Mouse (Mus musculus): Measurements from ENCODE around the gene Sar1b.
"Not testable (repeated sequence)": the region's sequence is repeated elsewhere in the genome, so short reads cannot be mapped to it uniquely, and the experiment has no call there.

The Sar1b gene

DNA sequence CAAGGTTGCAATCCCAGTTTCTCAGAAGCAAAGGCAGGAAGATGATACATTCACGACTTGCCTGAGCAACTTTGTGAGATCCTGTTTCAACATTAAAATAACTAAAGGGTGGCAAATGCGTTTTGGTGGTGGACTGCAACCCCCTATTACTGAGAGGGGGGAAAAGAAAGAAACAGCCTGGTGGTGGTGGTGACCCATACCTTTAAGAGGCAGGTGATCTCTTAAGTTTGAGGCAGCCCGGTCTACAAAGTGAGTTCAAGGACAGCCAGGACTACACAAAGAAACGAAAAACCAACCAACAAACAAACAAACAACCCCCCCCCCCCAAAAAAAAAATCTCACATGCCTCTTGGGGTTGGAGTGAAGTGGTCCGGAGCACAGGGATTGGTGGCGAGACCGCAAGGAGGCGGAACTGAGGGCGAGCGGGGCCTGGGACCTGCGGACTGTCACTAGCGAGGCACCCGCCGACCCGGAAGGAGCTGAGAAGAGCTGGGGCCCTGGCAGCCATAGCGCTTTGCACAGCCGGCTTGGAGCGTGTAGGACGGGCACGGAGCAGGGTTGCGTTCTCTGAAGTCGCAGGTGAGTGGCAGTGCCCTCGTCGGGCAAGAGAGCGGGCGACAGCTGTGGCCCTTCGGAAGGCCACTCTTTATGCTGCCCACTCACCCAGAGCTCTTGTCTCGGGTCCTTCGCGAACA is at the start of gene Sar1b, which contains the start of gene Sec24a:
Gene Sar1b (plus strand): TSS at position 475 of the 695 bp plus-strand sequence.
Gene Sec24a (minus strand): TSS at position 422 of the 695 bp plus-strand sequence.
- DNase-seq (ENCODE audit: low spot score), result peak; percentile 85

GRCm38 (mm10) chr11:51721066-51721465 is 42.4 kb upstream of the Sar1b start:
- DNase-seq (ENCODE audit: low spot score), result no peak

DNA sequence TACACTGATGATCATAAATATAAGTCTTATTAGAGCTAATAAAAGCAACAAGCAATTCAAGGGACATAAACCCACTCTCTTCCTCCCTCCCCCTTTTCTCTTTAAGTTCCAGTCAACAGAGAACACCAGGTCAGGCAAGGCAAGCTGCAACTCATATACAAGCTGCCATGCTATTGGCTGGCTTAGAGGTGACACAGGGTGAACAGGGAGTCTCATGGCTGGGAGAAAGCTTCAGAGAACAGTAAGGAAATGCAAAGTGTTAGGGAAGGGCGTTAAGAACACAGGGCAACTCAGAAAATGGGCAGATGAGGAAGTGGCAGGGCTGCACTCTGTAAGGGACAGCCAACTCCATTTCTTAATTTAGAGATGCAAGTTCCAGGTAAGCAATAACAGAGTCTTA is 30.6 kb upstream of the Sar1b start:
- no peak for DNase-seq (ENCODE audit: low spot score)

DNA sequence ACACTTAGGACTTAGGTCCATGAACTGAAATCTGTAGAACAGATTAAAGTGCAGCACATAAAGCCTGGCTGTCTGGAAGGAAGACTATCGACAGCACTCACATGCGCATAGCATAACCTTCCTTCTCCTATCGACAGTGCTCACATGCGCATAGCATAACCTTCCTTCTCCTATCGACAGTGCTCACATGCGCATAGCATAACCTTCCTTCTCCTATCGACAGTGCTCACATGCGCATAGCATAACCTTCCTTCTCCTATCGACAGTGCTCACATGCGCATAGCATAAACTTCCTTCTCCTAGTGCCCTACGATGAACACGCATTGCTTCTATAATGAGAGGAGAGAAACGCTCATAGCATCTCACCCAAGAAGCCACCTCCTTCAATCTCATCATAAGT is 29.3 kb upstream of the Sar1b start:
- DNase-seq (ENCODE audit: low spot score), result not testable (repeated sequence)

DNA sequence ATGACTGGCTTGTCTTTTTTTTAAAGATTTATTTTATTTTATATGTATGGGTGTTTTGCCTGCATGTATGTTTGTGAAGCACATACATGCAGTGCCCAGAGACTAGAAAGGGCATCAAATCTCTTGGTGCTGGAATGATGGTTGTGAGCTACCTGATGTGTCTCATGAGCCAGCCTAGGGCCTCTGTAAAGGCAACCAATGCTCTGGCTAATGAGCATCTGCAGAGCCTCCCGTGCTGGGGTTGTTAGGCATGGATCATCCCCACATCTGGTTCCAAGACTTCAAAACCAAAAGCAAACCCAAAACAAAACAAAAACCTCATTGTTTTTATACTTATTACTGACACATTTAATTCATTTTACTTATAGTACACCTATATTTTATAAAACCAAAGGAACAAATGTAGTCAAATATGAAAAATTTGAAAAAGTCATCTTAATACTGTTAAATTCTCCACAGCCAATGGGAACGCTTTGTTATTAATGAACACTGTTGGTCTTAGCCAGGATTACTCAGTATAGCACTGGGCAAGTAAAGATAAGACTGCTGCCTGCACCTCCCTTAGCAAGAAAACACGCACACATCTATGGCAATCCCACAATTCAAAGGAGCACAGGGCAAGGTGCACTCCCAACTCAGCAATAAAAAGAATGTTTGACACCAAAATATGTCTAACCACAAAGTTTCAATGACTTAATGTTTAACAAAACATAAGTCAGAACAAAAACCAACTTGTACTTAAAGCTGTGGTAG is 24.7 kb upstream of the Sar1b start:
- DNase-seq (ENCODE audit: low spot score), result no peak

GRCm38 (mm10) chr11:51740701-51741100 is 22.8 kb upstream of the Sar1b start:
- no peak for DNase-seq (ENCODE audit: low spot score)

GRCm38 (mm10) chr11:51746096-51746495 is 17.4 kb upstream of the Sar1b start:
- no peak for DNase-seq (ENCODE audit: low spot score)

- not testable (repeated sequence) for DNase-seq (ENCODE audit: low spot score)
These were observed 11.8 kb upstream of the Sar1b start for GRCm38 (mm10) chr11:51751623-51752225.

GRCm38 (mm10) chr11:51755621-51756311 is 7.7 kb upstream of the Sar1b start:
- no peak for DNase-seq (ENCODE audit: low spot score)

GRCm38 (mm10) chr11:51756352-51756771 is 7.1 kb upstream of the Sar1b start:
- peak; percentile 92 for DNase-seq (ENCODE audit: low spot score)

DNA sequence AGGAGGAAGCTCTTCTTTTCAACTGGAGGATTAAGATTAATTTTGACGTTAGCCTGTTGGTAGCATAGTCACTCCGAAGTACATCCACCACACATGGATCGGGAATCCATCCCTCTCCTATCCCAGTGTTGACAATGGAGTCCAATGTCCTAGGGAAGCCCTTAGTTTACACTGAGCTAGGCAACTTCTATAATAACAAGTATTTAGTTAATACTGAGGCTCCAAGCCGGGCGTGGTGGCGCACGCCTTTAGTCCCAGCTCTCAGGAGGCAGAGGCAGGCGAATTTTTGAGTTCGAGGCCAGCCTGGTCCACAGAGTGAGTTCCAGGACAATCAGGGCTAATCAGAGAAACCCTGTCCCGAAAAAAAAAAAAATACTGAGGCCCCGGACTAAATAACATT is 6.5 kb upstream of the Sar1b start:
- no peak for DNase-seq (ENCODE audit: low spot score)

GRCm38 (mm10) chr11:51757625-51758024 is 5.9 kb upstream of the Sar1b start:
- DNase-seq (ENCODE audit: low spot score), result no peak

- DNase-seq (ENCODE audit: low spot score), result not testable (repeated sequence)
These were observed 5.3 kb upstream of the Sar1b start for GRCm38 (mm10) chr11:51758207-51758606.

DNA sequence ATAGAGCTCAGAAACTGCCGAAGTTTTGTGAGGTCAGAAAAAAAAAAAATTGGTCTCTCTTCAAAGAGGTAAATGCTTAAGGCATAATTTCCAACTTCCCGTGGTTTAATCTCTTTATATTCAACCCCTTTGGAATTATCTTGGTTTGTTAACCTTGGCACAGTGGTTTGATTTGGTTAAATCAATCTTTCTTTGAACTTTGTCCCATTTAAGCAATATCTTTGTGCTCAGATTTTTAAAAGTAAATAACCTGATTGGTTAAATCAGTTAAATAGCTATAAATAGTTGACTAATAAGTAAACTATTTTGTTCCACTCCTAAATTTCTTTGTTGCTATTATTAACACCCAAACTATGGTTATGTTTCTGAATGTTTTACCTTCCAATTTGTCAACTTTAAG is 4.2 kb upstream of the Sar1b start:
- no peak for DNase-seq (ENCODE audit: low spot score)

GRCm38 (mm10) chr11:51759941-51760657 is 3.4 kb upstream of the Sar1b start:
- no peak for DNase-seq (ENCODE audit: low spot score)

- no peak for DNase-seq (ENCODE audit: low spot score)
These were observed 2.2 kb upstream of the Sar1b start for GRCm38 (mm10) chr11:51761241-51761640.

DNA sequence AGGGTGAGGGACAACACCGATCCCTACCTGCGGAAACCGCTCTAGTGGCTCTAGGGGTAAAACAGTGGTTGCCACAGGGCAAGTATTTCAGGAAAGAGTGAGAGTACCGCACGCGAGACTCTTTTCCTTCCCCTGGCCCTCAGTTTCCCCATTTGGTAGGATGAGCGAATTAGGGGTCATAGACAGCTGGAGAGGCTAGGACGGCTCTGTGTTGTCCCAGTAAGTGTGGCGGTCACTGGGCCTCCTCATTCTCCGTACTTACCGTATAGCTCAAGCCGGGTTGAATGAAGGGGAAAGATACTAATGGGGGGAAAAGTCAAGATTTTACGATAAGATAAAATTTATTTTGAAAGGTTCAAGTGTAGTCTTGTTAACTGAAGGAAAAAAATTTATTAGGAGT is 468 bp downstream of the Sar1b start:
- no peak for DNase-seq (ENCODE audit: low spot score)

- no peak for DNase-seq (ENCODE audit: low spot score)
These were observed 1.3 kb downstream of the Sar1b start for GRCm38 (mm10) chr11:51764816-51765215.

DNA sequence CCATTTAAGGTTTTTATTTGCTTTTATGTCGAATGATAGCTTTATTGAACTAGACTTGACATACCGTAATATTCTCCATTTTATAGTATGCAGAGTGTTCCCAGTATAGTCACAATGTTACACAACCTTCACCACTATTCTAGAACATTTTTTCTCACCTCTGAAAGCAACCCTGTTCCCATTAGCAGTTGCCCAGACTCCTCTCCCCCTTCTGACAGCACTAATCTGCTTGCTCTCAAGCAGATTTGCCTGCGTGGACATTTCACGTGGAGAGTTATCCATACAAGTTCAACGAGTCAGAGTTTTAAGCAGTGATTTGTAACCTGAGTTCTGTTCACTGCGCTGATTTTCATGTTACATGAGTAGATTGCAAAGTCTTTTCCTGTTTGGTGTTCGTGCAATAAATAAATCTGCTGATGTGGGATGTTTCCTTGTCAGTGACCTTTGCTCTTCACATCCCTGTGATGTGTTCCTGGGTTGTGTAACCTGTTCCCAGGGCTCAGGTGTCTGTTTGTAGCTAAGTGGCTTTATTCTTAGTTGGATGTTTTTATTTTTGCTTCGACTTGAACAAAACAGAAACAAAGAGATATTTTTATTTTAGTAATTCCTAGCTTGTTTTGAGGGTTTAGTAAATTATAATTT is 4.2 kb downstream of the Sar1b start:
- no peak for DNase-seq (ENCODE audit: low spot score)

DNA sequence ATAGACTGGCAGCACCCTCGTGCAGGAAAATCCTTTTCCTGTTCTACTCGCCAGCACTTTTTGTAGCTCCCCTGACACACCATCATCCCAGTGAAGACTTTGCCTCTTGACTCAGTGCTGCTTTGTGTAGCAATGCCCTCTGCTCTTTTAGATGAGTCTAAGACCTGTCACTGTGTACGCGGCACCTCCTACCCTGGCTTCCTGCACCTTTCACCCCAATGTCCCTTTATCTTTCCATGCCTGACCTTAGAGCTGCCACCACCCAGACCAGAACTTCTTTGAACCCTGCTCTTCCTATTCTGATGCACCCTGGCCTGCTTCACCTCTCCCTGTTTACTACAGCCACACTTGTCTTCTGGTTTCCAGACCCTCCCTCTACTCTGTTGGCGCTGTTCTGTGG is 4.8 kb downstream of the Sar1b start:
- no peak for DNase-seq (ENCODE audit: low spot score)

- no peak for DNase-seq (ENCODE audit: low spot score)
These were observed 12.0 kb downstream of the Sar1b start for GRCm38 (mm10) chr11:51775507-51775906.
